Mouse (Mus musculus): ENCODE measurements at regions not wholly inside any gene's neighbourhood (a gene's known extent, or its start where the extent isn't known, plus 50 kb on each side); places are given as distances from the start of the nearest gene placed in this dataset.

DNA sequence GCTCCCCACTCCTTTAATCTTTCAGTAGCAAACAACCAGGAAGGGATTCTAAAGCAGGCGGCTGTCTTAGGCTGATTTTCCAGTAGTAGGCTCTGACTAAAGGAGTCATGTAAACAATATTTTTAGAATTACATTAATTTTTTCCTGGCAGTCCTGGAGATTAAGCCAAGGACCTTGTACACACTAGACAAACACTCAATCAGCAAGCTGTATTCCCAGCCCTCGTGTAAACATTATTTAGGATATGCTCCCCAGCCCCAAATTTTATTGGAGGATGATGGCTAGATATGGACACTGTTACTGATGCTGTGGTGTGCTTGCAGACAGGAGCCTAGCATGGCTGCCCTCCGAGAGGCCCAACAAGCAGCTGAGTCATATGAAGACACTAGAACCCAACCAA lies 56.6 kb upstream of the Chd6 start:
- Histone ChIP-seq H3K4me2 (no peak overlapping the region), H3K9me3 (replicated peaks) (no peaks in the 10 kb centered on the region), H3K4me1 (replicated peaks) (no peaks in the 10 kb centered on the region), H3K4me3 (no peak overlapping the region), H3K36me3 (no peaks in the 10 kb centered on the region), H3K27me3 (replicated peaks) (no peaks in the 10 kb centered on the region), H3K27ac (ENCODE audit: poor library complexity, severe bottlenecking) (no peak overlapping the region), H3K9ac (no peak overlapping the region)
- 63% methylated on average over 3 of the region's 3 CpGs for WGBS
- no peak for ATAC-seq (ENCODE audit: insufficient number of reproducible peaks, low FRiP score)

DNA sequence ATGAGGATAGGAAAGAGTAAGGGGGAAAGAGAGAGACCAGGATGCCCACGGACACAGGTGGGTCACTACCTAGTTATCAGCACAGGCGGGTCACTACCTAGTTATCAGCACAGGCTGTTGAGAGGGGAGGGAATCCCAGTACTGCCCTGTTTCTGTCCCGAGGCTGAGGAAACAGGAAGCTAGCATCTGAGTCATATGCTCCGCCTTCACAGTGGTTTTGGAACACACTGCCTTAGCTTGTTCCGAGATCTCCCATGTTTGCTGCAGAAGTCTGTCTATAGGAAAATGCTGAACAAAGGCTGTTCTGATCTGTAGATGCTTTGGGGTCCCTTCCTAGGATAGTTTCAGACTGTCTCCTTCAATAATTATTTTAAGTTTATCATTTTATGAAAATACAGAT lies 55.4 kb upstream of the Chd6 start:
- ATAC-seq (ENCODE audit: insufficient number of reproducible peaks, low FRiP score): no peak
- Histone ChIP-seq H3K27ac (ENCODE audit: poor library complexity, severe bottlenecking) (no peak overlapping the region), H3K4me1 (replicated peaks) (no peaks in the 10 kb centered on the region), H3K9ac (no peak overlapping the region), H3K9me3 (replicated peaks) (no peaks in the 10 kb centered on the region), H3K36me3 (no peaks in the 10 kb centered on the region), H3K4me2 (no peak overlapping the region), H3K27me3 (replicated peaks) (no peaks in the 10 kb centered on the region), H3K4me3 (no peak overlapping the region)
- WGBS: 39% methylated on average over 5 of the region's 5 CpGs
